Mouse (Mus musculus): ENCODE results near the gene Gm28048. TPM values are rescaled to one million over a fixed set of nuclear protein-coding genes. Genes with fewer than 3 reads are reported as not detected.
A peak's percentile ranks its signal among the peaks of the same experiment; 100 is the strongest.

Gene Gm28048
- total RNA-seq, 2 experiments from 2014 or later = 28.5 to 55.4 TPM

DNA sequence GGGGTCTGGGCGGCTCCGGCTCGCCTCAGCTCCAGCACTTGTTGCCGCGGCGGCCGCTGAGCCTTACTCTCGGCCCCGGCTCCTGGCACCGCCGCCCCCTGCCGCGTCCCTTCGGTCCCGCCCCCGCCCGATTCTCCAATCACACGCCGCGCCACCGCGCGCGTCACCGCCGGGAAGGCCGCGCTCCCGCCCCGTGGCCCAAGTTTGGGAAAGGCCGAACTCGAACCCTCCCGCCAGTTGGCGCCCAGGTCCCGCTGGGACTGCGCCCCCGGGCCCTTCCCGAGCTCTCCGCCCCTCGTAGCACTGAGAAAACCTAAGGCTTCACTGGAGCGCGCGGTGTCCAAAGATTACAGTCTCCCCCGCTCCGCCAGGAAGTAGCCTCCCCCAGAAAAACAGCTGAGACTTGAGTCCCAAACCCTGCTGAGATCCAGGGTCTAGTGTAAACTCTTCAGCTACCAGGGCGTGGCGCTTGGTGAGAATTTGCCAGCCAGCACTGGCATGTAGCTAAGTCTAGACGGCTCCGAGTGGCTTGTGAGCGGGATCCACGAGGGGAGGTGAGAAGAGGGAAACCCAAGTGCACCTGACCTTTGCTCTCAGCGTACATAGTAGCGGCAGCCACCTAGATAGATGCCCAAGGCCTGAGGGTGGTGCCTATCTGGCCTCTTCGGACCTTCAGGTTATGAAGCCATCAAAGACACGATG is 122.1 kb downstream of the Gm28048 start:
- peak; percentile 94 to 95 for DNase-seq

DNA sequence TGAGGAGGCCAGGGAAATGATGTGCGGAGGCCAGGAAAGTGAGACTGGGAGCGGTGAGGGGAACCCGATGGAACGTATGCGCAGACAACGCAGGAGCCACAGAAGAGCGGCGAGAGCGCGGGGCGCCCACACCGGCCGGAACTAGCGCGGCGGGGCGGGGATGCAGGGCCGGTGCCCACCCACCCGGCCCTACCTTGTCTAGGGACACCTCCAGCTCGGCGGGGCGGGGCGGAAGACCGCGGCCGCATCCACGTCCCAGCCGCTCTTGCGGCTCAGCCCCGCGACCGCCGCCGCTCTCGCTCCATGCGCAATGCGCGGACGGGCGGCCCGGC is 122.6 kb downstream of the Gm28048 start:
- DNase-seq = no peak

- DNase-seq = peak; percentile 41 to 46
These were observed 123.2 kb downstream of the Gm28048 start for GRCm38 (mm10) chr11:22858441-22859300.

- DNase-seq = peak; percentile 55 to 70
These were observed 124.0 kb downstream of the Gm28048 start for GRCm38 (mm10) chr11:22857705-22858440.

DNA sequence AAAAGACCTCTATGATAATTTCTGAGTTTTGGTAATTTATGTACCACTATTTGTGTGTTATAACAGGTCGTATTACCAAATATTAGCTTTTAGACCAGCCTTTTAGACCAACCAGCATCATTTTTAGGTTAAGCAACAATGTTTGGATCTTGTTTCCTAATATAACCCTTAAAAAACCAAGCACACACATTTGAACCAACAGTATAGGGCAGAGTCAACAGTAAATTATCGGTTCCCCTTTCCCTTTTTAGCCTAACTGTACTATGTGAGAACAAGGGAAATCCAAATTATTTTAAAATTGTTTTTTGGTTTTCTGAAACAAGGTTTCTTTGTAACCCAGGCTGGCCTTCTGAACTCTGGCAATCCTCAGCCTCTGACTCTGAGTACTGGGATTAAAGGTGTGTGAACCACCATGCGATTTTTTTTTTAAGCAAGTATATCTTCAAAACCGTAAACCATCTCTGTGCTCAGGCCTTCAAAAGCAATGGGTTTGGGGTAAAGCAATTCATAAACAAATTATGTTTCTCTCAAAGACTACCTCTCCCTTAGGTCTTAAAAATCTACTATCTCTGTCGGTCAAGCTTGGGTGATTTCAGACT is 124.7 kb downstream of the Gm28048 start:
- DNase-seq = no peak

DNA sequence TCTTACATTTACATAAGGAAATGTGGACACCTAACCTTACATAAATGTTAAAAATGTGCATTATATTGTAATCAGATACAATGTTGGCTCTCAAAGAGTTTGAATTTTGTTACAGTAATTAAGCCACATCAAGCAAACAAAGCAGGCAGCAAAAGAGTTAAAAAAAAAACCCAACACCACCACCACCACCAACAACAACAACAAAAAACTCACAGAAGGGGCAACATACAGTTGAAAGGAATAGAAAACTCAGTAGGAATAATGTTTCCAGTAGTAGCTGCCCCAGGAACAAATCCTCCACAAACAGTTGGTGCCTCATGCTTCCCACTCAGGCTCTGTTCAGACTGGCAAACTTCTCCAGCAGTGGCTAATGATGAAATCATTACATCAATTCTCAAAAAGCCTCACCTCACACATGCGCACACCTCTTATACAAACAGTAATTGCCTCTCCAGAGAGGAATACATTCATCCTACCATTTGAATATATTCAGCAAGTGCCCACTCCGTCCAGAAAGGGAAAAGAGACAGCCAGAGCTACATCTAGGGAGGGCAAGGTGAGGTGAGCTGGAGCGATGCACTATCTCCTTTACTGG is 125.4 kb downstream of the Gm28048 start:
- no peak for DNase-seq

DNA sequence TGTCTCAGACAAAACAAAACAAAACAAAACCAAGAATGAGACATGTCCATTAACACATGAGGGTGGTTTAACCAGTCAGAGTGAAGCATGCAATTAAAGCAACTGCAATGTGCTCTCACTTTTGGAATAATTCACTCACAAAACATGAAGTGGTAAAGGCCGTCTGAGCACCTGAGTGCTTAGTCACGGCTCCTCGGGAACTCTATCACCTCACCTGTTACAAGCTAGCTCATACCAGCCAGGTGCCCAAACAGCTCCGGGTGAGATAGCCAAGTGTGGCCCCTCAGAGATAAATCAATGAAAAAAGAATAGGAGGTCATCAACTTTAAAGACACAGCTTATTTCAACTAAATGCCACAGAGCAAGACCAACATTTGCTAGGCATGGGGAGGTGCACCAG is 127.3 kb downstream of the Gm28048 start:
- no peak for DNase-seq

GRCm38 (mm10) chr11:22853477-22854157 is 128.3 kb downstream of the Gm28048 start:
- peak; percentile 47 to 50 for DNase-seq

GRCm38 (mm10) chr11:22852510-22852909 is 129.4 kb downstream of the Gm28048 start:
- no peak for DNase-seq

GRCm38 (mm10) chr11:22851416-22851815 is 130.5 kb downstream of the Gm28048 start:
- no peak for DNase-seq

GRCm38 (mm10) chr11:22850077-22850476 is 131.8 kb downstream of the Gm28048 start:
- peak in 1 of 2 experiments; percentile 53 for DNase-seq

- no peak for DNase-seq
These were observed 133.2 kb downstream of the Gm28048 start for GRCm38 (mm10) chr11:22848649-22849195.

DNA sequence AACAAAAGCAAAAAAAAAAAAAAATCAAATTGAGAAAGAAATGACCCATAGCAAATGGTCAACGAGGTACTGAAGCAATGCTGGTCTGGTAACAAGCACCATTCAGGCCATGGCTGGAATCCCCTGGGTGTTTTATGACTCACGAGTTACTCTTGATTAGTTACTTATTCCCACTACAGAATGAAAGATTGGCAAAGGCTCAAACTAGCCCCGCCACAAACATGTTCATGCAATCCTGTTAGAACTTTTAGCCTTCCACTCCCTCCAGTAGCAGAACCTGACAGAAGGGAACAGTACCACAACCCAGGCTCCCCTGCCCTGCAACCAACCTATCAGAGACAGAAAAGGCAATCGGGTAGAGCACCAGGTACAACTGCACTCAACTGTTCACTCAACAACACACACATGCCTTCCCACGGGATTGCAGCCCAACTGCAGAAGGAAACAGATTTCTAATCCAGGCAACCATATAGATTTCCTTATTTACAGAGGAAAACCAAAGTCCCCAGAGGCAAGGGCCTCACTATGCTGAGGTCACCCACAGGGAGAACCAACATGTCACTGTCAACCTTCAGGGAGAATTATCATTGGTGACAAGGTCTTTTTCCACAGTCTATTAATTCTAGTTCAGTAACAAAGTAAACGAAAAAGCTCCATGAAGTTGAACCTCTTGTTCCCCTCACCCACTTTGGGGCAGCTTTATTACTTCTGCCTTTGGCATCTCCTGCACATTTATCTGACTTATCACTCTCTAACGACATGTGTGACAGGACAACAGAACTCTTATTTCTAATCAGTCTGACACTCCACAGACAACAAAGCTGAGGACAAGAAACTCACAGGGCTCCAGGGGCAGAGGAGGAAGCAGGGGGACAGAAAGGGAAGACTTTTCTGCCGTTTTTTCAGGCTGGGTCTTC is 133.9 kb downstream of the Gm28048 start:
- no peak for DNase-seq

DNA sequence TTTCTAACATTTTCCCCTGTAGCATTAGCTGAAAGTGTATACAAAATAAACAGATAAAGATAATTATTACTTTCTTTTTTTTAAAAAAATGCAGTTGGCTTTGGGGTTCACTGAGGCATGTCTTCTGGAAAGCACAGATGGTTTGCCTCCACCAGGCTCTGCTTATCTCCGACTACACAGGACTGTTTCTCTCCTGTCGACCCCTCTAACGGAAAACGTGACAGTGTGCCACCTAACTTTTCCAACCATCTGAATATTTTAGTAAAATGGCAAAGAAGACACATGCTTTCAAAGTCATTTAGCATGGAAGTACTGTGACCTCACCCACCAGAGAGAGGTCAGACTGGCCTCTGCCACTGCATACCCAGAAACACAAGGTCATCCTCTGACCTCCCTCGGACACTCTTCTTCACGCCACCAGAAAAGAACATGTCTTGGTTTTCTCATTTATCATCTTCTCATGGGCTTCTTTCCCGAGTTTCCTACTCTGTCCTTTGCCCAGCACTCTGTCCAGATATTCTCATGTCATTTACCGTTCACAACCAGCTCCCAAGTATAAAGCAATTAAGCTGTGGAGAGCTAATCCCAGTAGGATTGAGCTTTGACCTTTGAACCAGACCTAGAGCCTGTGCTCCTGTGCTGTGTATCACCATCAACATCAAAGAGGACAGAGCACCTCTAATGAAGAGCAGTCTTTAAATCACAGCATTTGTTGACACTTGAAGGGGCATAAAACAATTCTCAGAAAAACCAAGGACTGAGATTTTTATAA is 134.7 kb downstream of the Gm28048 start:
- DNase-seq = no peak

DNA sequence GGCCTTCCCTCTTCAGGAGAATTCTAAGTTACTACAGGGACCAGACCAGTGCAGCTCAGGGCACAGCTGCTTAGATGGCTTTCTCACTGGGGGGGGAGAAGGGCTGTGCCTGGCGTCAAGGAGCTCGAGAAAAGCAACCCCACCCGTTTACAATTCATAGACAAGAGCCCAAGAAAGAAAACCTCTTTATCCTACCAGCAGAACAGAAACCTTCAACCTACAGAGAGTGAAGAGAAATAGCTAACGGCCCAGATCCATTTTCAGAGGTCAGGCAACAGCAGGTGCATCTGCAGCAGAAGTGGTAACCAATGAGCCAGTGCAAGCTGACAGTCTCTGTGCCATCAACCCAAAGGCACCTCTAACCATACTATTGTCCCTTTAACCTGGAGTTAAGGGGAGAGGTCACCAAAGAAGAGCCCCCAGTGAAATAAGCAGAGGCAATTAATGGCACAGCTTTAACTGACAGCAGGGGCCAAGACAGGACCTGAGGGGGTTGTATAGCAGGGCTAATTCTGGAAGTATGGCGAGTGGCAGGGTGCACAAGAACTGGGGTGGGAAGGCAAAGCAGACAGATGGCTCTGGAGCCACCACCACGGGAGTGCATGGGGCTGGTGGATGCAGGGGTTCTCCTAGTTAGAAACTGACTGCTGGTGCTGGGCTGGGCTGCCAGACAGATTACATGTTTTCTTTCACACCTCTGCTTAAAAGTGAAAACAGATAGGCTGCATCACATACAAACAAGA is 135.6 kb downstream of the Gm28048 start:
- DNase-seq = no peak

DNA sequence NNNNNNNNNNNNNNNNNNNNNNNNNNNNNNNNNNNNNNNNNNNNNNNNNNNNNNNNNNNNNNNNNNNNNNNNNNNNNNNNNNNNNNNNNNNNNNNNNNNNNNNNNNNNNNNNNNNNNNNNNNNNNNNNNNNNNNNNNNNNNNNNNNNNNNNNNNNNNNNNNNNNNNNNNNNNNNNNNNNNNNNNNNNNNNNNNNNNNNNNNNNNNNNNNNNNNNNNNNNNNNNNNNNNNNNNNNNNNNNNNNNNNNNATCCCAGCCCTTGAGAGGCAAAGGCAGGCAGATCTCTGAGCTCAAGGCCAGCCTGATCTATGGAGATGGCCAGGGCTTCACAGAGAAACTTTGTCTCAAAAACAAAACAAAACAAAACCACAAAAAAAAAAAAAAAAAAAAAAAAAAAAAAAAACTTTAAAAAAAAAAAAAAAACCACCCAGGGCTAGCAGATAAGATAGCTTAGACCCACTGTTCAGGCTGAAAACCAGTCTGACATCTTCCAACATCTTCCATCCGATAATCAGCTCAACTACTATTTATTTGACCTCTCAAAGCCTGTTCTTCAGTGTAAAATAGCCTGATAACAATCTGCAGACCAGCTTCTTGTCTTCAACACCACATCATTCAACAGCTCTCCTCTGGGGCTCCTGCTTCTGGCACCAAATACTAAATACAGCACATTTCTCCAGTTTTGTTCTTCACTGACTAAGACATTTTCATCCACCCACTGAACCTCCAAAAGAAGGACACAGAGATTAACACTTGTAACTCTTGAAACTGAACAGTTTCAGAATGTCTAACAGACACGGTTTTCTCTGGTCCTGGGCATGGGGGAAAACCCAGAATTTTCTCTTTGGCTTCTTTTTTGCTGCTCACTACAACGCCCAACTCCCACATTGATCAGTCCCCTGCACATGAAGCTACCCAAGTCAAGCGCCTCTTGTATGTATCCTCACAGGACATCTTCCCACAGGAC is 136.9 kb downstream of the Gm28048 start:
- peak in 1 of 2 experiments; percentile 44 for DNase-seq

GRCm38 (mm10) chr11:22839456-22839855 is 142.4 kb downstream of the Gm28048 start:
- DNase-seq = no peak
